Mouse (Mus musculus): ENCODE measurements around the gene BC051142.
"Not testable (repeated sequence)": the region's sequence is repeated elsewhere in the genome, so short reads cannot be mapped to it uniquely, and the experiment has no call there.

The BC051142 gene

DNA sequence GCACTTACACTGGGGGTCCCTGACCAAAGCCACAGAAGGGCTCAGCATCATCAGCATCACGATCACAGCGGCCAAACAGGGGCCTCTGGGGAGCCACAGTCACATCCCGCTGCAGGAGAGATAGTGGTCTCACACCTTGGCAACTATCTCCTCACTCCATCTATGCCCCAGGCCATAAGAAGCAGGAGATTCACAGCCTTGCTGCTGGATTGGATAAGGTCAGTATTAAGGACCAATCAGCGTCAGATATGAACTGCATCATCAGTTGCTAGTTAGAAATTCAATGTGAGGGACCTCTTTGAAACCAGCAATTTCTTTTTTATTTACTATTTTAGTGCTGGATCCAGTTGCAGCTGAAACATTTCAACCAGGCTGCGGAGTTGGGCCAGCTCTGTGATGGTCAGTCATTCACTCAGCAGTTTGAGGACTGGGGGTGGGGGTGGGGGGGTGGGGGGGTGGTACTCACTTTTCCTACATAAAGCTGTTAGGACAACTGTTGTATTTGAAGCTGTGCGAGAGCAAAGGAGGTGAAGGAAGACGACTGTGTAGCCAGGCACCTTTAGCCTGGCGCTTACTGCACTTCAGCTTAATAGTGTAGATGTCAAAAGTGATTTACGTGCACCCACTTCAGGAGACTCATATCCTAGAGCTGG is 436 bp upstream of the BC051142 start:
- DNase-seq (ENCODE audit: low spot score in 2 of 2) = peak; percentile 51 to 61

DNA sequence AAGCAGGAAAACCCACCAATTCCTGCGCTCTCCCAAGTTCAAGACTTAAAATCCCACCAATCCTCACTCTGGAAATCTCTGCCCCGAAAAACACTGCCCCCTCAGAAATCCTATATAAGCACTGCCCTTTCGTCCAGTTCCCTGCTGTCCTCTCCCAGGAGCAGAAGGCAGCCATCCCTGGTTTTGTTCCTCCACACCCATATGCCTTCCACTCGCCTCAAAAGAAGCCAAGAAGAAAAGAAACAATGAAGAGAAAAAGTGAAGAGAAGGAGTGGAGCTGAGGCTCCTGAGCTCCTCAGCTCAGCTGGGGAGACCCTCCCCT is 735 bp downstream of the BC051142 start:
- DNase-seq (ENCODE audit: low spot score in 2 of 2) = no peak

DNA sequence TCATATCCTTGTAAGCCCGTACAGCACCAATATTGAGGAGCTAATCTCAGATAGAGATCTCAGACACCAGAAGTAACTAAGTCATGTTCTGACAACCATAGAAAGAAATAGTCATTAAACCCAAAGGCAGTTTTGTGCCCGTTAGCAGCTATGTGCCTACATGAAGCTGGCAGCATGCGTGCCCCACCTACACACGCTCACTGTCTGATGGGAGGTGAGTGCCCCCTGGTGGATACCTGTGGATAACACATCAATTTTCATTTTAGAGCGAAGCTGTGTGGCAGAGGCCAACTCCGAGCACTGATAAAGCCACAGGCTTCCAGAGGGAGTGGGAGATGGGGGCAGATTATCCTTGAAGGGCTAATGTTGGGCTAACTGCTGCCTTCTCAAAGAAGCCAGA is 12.5 kb downstream of the BC051142 start:
- peak; percentile 33 to 73 for DNase-seq (ENCODE audit: low spot score in 2 of 2)

DNA sequence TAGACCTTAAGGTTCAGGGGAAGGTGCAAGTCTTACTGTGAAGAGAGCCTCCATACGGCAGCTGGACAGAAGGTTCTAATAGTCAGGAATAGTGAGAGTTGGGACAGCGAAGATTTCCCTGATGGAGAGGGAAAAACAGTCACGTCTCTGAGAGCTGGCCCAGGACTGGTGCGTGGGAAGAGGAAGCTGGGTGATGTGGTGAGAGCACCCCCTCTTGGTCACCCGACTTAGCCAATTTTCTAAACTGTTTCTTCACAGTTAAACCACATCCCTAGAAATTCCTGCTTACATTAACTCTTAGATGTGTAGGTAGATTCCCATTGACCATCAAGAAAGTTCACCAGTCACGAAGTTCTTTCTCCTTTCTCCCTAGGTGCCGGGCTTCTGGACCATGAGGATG is 21.4 kb downstream of the BC051142 start:
- DNase-seq (ENCODE audit: low spot score in 2 of 2) = no peak

- DNase-seq (ENCODE audit: low spot score in 2 of 2) = no peak
These were observed 29.0 kb downstream of the BC051142 start for GRCm38 (mm10) chr17:34427597-34427996.

- DNase-seq (ENCODE audit: low spot score in 2 of 2) = no peak
These were observed 38.5 kb downstream of the BC051142 start for GRCm38 (mm10) chr17:34437120-34437519.

GRCm38 (mm10) chr17:34437606-34438005 is 39.0 kb downstream of the BC051142 start:
- no peak for DNase-seq (ENCODE audit: low spot score in 2 of 2)

GRCm38 (mm10) chr17:34438588-34438987 is 40.0 kb downstream of the BC051142 start:
- DNase-seq (ENCODE audit: low spot score in 2 of 2) = no peak

DNA sequence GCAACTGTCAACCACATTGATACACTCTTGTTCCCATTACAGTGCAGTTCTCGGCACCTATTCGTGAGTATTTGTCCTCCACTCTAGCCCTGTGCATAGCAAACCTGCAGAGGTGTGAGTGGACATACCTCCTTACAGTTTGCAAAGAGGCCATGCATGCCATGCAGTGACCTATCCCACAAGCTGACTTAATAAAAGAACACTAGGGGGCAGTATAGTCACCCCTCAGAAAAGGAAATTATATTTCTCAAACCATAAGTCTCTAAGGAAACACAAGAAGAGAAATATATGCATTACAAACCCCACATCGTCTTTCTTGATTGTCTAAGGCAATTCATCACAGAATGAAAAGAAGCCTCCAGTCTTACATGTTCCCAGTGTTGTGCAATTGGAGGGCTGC is 41.2 kb downstream of the BC051142 start:
- no peak for DNase-seq (ENCODE audit: low spot score in 2 of 2)

DNA sequence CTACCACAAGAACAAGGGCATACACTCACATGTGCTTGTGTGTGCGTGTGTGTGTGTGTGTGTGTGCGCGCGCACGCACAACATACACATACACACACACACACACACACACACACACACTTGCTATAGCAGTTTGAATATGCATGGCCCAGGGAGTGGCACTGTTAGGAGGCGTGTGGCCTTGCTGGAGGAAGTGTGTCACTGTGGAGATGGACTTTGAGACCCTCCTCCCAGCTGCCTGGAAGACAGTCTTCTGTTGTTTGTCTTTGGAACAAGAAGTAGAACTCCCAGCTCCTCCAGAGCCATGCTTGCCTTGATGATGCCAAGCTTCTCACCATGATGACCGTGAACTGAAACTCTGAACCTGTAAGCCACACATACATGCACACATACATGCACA is 43.4 kb downstream of the BC051142 start:
- DNase-seq (ENCODE audit: low spot score in 2 of 2) = no peak

DNA sequence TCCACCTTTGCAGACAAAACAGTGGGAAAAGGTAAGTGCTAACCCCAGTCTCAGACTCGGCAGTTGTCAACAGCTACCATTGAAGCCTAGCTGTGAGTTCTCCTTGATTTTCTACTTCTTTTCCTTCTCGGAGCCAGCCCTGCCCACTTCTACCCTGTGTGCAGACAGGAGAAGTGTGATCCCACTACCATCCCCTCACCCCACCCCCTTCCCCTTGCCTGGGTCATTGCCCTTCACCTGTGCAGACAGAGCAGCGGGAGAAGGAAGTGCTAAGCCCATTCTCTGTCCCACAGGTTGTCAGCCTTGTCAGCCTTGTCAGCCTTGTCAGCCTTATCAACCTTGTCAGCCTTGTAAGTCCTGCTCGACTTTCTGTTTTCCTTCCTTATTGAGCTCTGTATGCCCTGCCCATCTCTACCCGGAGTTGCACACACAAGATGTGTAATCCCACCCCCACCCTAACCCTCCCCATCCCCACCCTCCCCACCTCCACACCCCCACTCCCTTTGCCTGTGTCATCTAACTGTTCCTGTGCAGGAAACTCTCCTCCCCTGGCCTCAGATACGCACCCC is 49.9 kb downstream of the BC051142 start:
- no peak for DNase-seq (ENCODE audit: low spot score in 2 of 2)

- no peak for DNase-seq (ENCODE audit: low spot score in 2 of 2)
These were observed 59.0 kb downstream of the BC051142 start for GRCm38 (mm10) chr17:34457668-34458067.

DNA sequence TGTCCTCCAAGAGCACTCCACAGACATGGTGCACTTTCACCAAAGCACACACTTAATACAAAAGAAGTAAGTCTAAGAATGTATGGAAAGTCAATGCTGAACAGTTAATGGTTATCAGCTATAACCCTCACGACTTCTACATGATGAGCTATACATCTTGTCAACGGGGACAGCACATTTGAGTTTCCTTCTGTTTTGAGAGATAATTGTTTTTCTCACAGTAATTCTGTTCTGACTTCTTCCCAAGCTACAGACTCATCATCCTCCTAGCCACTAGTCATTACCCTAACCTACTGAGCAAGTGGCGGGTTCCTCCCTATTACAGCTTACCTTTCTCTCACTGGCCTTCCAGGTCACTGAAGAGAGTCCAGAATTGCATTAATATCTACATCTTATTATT is 60.6 kb downstream of the BC051142 start:
- DNase-seq (ENCODE audit: low spot score in 2 of 2) = no peak

DNA sequence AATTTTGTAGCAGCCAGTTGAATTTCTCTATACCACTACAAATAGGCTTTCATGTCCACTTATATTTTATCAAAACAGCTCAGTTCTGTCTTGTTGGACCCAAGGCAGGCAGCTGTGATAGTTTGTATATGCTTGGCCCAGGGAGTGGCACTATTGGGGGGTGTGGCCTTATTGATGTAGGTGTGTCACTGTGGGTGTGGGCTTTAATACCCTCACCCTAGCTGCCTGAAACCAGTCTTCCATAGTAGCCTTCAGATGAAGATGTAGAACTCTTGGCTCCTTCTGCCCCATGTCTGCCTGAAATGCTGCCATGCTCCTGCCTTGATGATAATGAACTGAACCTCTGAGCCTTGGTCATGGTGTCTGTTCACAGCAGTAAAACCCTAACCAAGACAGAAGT is 67.3 kb downstream of the BC051142 start:
- DNase-seq (ENCODE audit: low spot score in 2 of 2) = not testable (repeated sequence)

DNA sequence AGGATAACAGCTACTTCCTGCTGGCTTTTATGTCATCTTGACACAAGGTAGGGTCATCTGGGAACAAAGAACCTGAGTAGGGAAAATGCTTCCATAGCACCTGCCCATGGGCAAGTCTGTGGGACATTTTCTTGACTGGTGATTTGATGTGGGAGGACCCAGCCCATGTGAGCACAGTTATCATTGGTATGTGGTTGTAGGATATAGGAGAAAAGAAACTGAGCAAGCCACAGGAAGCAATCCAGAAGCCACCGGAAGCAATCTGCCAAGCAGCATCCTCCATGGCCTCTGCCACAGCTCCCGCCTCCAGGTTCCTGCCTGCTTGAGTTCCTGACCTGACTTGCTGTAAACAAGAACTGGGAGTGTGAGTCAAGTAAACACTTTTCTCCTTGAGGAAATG is 71.9 kb downstream of the BC051142 start:
- no peak for DNase-seq (ENCODE audit: low spot score in 2 of 2)

DNA sequence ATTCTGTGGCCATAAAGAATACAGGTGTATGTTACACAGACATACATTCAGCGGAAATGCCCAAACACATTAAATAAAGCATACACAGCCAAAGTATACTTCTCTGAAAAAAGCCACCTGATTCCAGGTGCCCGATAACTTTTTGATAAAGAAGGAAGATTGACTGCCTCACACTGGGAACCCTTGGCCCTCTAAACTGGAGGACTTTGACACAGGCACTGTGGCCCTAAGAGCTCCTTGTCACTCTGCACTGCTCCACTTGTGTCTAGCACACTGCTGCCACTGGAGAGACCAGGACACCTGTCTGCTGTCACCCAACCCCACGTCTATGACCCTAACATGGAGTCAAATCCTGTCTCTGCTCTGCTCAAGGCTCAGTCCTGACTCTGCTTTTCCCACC is 76.4 kb downstream of the BC051142 start:
- no peak for DNase-seq (ENCODE audit: low spot score in 2 of 2)

GRCm38 (mm10) chr17:34476427-34476826 is 77.8 kb downstream of the BC051142 start:
- DNase-seq (ENCODE audit: low spot score in 2 of 2) = no peak

- not testable (repeated sequence) for DNase-seq (ENCODE audit: low spot score in 2 of 2)
These were observed 78.8 kb downstream of the BC051142 start, which contains the start of gene Btnl4 for GRCm38 (mm10) chr17:34477238-34478013. Btnl4 (minus strand) TSS chr17:34477318.

- no peak for DNase-seq (ENCODE audit: low spot score in 2 of 2)
These were observed 94.2 kb downstream of the BC051142 start for GRCm38 (mm10) chr17:34492796-34493195.

DNA sequence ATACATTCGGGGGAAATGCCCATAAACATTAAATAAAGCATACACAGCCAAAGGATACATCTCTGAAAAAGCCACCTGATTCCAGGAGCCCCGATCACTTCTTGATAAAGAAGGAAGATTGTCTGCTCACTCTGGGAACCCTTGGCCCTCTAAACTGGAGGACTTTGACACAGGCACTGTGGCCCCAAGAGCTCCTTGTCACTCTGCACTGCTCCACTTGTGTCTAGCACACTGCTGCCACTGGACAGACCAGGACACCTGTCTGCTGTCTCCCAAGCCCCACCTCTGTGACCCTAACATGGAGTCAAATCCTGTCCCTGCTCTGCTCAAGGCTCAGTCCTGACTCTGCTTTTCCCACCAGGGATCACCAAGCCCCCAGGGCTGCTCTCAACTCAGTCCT is 96.5 kb downstream of the BC051142 start:
- DNase-seq (ENCODE audit: low spot score in 2 of 2) = not testable (repeated sequence)

DNA sequence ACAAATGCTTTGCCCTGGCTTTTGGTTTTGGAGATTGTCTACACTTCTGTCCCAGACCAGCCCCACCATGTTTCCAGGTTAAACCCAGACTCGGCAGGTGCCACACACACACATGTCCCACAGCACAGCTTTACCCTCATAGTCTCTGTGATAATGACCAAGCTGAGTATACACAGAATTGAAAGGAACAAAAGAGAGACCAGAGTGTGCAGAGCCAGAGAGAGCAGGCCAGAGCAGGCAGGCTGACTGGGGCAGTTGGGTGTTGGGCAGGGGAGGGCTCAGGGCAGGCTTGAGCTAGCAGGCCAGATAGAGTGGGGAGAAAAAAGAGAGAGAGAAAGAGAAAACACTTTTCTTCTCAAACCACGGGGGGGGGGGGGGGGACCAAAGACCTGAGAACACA is 97.9 kb downstream of the BC051142 start:
- no peak for DNase-seq (ENCODE audit: low spot score in 2 of 2)

DNA sequence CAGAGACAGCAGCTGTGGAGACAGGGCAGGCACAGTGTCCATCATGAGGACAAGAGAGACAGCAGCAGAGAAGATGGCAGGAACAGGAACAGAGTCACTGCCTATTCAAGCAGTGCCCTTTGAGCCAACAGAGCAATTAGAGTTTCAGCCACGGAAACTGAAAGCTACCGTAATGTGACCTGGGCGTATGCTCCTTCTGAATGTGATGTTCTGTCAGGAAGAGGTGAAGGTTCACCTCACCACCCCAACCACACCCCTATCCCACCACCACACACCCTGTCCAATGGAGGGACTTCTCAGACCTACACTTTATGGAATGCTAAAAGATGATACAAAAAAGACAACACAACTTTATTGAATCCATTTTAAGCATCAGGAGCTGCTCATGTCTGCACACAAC is 98.7 kb downstream of the BC051142 start:
- DNase-seq (ENCODE audit: low spot score in 2 of 2) = not testable (repeated sequence)

GRCm38 (mm10) chr17:34497726-34498125 is 99.1 kb downstream of the BC051142 start:
- not testable (repeated sequence) for DNase-seq (ENCODE audit: low spot score in 2 of 2)

All from thymus, postnatal 10 days (tissue).